Mouse (Mus musculus) c-Kit-positive CD71-positive TER-119-negative erythroid progenitor cells, embryonic 14.5 days (primary cell): Measurements from ENCODE around the gene Npr1.
A peak's percentile ranks its signal among the peaks of the same experiment; 100 is the strongest.

Experiments
- DNase-seq: peaks from one replicate; pipeline ENCODE4 v3.0.0-alpha.2; 2013; ENCODE audit warnings: low read depth

Npr1 gene

DNA sequence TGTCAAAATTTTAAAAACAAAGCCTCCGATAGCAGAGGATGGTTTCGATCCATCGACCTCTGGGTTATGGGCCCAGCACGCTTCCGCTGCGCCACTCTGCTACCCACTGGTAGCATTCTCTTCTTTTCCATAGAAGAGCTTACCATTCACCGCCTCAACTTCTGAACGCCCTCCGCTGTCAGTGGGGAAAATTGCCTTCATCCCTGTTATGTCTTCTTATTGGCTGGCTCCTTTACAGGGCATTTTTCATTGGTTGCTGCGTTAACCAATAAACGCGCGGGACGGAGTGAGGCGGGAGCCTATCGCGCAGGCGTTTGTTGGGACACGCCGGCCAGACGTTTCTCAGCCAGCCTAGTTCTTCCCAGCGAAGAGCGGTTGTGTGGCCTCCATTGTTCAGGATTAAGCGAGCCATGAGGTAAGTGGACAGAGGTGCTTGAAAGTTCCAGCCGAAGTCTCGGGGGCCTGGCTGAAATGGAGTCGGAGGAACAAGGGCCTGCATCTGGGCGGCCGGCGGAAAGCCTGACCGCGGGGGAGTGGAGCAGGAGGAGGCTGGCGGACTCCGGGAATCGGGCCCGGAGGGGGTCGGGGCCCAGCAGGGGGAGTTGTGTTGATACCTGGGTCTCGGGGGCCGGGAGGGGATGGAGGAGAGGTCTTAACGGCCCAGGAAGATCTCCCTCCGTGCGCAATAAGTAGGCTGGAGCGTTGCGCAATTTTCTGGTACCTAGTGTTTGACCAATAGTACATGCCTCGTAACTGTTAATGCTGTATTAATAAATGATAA lies 10.4 kb upstream of the Npr1 start, which contains the start of gene Ilf2:
Gene Ilf2, plus strand, starts transcription at position 296 of the 781 bp plus-strand sequence.
- DNase-seq = peak; percentile 94

DNA sequence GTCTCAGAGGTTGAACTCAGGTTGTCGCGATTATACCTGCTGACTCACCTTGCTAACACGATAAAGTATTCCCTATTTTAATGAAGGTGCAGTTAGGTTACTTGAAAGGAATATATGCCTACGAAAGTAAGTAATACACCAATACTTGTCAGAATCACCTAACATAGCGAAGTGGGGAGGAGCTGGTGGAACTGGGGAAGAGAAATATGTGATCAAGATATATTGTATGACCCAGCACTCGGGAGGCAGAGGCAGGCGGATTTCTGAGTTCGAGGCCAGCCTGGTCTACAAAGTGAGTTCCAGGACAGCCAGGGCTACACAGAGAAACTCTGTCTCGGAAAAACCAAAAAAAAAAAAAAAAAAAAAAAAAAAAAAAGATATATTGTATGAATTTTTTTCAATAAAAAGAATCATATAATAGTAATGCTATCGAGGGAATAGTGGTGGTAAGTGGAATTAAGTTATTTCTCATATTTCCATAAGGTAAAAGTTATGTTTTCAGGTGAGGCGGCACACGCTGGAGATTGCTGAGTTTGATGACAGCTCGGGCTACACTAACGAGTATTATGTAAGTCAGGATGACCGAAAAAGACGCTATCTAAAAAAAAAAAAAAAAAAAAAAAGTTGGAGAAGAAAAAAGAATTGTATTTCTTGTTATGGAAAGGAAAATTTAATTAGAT lies 9.6 kb upstream of the Npr1 start:
- peak; percentile 25 for DNase-seq

DNA sequence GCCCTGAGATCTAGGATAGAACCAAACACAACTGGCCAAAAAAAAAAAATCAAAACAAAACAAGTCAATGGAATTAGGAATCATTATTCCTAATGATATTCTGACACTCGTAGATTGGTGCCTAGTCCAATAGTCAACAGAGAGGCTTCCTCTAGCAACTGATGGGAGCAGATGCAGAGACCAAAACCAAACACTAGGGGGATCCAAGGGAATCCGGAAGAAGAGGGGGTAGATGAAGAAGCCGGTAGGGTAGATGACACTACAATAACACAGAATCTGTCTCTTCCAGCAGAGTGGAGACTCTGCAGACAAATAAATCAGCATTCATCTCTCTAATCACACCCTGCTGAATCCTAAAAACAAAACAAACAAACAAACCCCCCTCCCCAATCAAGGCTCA lies 6.5 kb upstream of the Npr1 start:
- peak; percentile 62 for DNase-seq

- DNase-seq = no peak
Measured at GRCm38 (mm10) chr3:90467618-90468300, 2.1 kb upstream of the Npr1 start.

- DNase-seq = peak; percentile 44
Measured at GRCm38 (mm10) chr3:90466311-90466766, 673 bp upstream of the Npr1 start.

GRCm38 (mm10) chr3:90465081-90465685 lies 483 bp downstream of the Npr1 start:
- no peak for DNase-seq

DNA sequence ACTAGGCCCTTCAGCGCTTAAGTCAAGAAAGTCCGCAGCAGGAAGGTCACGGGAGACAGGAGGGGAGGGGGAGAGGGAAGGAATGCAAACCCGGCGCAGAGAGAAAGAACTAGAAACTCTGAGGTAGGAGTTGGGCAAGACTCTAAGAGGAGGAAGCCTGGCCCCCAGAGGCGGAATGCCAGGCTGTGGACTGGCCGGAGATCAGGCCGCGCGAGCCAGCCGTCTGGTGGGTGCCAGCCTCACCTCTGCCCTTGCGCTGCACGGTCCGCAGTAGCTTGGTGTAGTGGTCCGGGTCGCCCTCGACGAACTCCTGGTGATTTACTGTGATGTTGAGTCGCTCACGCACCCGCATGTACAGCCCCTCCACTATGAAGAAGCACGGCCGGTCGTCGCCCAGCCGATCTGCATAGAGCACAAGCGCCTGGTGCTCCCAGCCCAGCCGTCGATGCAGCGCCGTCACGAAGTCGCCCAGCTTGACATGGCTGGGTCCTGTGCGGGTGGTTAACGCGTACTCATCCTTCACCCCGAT lies 1.1 kb downstream of the Npr1 start:
- no peak for DNase-seq

GRCm38 (mm10) chr3:90462579-90462978 lies 3.1 kb downstream of the Npr1 start:
- no peak for DNase-seq

GRCm38 (mm10) chr3:90461935-90462334 lies 3.7 kb downstream of the Npr1 start:
- no peak for DNase-seq

DNA sequence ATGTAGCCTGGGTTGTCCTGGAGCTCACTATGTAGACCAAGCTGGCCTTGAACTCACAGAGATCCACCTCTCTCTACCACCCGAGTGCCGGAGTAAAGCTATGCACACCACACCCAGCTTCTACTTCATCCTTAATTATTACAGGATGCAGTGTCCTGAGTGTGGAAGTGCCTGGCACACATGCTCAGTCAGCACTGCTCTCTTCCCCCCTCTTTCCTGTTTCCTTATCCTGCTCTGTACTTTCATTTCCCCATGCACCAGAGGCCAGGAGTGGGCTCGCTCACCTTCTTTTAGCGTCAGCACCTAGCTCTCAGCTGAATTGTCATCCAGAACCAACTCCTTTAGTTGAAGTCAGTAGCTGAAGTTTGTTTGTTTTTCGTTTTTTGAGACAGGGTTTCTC lies 5.4 kb downstream of the Npr1 start:
- DNase-seq = no peak

DNA sequence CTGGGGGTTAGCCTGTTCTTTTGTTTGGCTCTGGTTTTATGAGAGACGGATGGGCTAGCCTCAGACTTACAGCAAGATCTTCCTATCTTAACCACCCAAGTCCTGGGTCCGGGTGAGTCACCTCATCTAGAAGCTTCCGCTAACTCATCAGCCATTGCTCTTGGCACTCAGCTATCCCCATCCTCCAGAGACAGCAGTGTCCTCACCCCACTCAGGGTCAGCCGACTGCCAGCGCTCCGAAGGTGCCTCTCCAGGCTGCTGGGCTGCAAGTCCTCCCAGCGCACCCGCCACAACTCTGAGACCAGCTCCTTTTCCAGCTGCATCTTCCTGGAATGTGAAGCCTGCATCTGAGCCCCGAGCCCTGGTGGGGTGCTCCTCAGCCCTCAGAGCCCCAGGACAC lies 5.9 kb downstream of the Npr1 start:
- no peak for DNase-seq

DNA sequence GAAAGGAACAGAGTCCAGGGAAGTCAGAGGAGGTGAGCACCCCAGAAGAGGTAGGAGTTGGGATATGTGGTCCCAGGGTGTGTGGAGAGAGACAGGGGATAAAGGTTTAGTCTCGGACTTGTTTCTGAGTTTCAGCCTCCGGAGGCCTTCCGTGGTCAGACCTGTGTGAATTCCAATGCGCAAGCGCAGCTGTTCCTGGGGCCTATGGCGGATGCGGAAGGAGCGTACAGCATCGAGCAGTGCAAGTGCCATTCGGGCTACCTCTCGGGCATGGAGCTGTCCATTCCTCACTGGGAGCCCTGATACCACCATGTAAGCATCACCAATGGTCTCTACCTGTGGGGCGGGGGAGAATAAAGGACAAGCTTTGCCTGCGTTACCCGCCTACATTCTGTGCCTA lies 10.7 kb downstream of the Npr1 start:
- no peak for DNase-seq

DNA sequence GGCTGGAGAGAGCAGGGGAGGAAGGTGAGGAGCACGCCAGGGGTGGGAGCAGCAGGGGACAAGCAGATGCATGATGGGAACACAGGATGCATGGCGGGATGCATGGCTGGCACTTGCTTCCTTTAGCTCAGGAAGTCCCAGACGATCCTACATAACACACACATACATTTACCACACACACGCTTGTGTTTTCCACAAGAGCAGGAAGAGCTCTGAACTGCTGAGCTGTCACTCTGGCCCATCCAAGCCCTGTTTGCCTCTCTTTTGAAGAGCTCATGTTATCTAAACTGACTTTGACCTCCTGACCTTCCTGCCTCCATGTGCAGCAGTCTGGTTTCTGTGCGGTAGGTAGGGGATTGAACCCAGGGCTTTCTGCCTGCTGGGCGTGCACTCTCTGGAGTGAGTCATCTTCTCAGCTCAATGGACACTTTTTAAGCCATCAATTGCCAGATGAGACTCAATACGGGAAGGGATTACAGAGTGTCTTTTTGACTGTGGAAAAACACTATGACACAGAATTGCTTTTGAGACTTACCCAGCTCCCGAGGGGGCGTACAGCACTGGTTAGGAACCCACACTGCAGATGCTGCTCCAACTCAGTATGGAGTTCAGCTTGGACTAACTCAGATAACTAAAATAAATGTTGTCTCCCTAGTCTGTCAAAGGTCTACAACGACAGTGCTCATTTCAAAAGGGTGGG lies 14.1 kb downstream of the Npr1 start:
- DNase-seq = no peak

GRCm38 (mm10) chr3:90450874-90451273 lies 14.8 kb downstream of the Npr1 start:
- DNase-seq = no peak

DNA sequence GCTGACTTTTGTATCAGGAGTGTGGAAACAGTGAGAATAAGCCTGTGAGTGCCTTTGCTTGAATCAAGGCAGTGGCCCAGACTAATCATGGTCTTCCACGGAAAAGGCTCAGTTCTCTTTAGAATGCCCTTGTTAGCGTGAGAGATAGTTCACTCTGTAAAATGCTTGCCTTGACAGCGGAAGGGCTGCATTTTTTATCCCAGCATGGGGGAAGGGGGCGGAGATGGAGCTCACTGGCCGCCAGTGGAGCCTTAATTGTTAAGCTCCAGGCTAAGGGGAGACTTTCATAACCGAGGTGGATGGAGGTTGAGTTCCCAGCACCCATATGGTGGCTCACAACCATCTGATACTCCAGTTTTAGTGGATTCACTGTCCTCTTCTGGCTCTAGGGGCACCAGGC lies 17.0 kb downstream of the Npr1 start:
- DNase-seq = no peak

DNA sequence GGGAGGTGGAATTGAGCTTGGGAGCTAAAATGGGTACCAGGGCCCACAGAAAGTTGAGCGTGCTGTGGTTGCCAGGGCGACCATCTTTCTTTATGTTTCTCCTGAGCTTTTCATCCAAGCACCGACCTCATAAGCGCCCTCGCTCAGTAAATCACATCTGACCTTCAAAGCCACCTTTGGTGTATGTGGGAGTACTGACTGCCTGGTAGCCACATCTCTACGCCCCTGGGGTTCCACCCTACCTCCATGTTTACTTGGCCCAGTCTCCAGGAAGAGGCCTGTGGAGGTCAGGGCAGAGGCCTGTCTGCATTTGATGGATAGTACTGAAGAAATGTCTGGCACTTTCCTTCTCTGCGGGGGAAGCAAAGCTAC lies 18.6 kb downstream of the Npr1 start:
- DNase-seq = no peak

DNA sequence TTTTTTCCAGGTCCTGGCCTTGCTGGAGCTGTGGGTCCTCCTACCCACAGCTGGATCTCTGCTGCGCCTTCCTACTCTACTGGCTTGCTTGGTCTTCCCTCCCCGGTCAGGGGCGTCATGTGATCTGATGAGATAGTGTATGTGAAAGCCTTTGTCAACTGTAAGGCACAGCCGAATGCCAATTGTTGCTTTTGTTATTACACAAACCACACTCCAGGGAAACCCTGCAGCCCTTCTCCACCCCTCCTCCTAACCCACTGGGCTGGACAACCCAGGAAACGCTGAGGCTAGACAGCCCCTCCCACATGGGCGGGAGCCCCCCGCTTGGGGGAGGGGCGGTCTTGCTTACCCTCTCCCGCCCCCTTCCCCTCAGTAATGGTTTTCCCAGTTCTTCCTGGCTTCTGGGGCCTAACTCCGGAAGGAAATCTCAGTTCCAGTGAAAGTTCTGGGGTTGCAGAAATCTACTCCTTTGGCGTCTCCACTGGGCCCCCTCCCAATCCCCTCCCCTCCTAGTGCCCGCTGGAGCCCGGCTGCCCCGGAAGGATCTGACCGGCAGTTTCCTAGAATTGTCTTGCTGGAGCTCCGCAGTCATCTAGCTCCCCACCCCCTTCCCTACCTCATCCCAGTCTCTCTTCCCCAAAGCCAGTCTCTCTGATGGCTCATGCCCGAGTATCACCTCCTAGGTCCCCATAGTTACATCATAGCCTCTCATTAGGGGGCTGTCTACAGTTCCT lies 19.1 kb downstream of the Npr1 start:
- no peak for DNase-seq

DNA sequence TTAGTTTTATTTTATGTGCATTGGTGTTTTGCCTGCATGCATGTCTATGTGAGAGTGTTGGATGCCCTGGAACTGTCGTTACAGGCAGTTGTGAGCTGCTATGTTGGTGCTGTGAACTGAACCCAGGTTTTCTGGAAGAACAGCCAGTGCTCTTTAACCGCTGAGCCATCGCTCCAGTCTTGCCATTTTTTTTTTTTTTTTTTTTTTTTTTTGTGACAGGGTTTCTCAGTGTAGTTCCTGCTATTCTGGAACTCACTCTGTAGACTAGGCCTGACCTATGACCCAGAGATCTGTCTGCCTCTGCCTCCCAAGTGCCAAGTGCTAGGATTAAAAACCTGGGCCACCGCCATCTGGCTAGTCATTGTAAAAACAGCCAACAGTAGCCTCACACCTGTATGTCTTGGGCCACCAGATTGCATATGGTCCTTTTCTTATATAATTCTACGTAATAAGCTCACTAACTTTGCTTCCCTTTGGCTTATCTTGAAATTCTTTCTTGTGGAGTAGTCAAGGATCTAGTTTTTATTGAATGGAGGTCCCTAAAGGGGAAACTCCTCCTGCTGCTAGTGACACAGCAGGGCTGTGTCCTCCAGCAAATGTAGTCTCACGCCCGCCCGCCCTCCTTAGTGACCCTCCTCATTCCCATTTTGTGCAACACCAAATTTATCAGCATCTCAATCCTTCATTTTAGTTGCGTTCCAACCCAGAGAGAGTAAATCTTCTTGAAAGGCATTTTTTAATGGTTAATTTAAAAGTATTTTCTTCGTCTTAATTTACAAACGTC lies 20.1 kb downstream of the Npr1 start:
- DNase-seq = no peak

DNA sequence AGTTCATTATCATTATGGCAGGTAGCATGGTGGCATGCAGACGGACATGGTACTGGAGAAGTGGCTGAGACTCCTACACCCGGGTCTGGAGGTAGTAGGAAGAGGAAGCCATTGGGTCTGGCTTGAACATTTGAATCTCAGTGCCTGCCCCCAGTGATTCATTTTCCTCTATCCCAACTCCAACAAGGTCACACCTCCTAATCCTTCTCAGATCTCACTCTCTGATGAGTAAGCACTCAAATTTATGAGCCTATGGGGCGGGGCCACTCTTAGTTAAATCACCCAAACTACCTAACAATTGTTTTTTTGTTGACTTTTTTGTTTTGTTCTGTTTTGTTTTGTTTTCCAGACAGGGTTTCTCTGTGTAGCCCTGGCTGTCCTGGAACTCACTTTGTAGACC lies 21.7 kb downstream of the Npr1 start:
- no peak for DNase-seq

GRCm38 (mm10) chr3:90440756-90441155 lies 24.9 kb downstream of the Npr1 start:
- DNase-seq = no peak
